ENCODE assay signal across 11 mouse cellular contexts in genomic region chr2:68079426-68080360, GRCm38 (mm10).
DNase-seq lines count a peak whose midpoint lies in the region; TF ChIP-seq lines count a peak whose summit lies in the region.
"Had no signal": no experiment of that assay in that cellular context is flagged by ENCODE, and none has a peak within 500 bp of the region (broad histone marks: within the 10 kb centered on the region; RNA-seq: fewer than 3 reads in every experiment).

No protein-coding gene starts in this region.

- TF ChIP-seq POLR2A in brain, embryonic 14.5 days (IDR thresholded peaks at IDR 0.05; ENCODE audit: borderline replicate concordance, extremely low read depth, insufficient read depth, insufficient read length, poor library complexity, severe bottlenecking) = no peak

- peak; percentile 4 to 12 for DNase-seq in kidney, adult 8-10 months
- DNase-seq in kidney, postnatal 4 days = no peak
- DNase-seq in 3134 (ENCODE audit: extremely low read depth, insufficient read length, low spot score) = peak; percentile 69
- peak; percentile 50 for DNase-seq in brain, embryonic 14.5 days (ENCODE audit: low read depth)
- peak; percentile 5 to 19 for DNase-seq in kidney, postnatal 36 days
- DNase-seq in thymus, postnatal 25 days = no peak
- no peak for DNase-seq in heart, adult 8-10 months (ENCODE audit: low spot score)
- DNase-seq: adrenal gland, adult 8-10 months; cerebellum, adult 18-20 months; heart, postnatal 36 days; thymus, postnatal 4 days had no signal

- TF ChIP-seq CTCF in brain, embryonic 14.5 days (IDR thresholded peaks at IDR 0.05; ENCODE audit: borderline replicate concordance, extremely low read depth, insufficient read depth, insufficient read length) = no peak

Comparison
In these comparisons a context has a peak if more than half of its experiments do, and no peak if none do; other contexts are left out.
1. DNase-seq: peak in kidney, adult 8-10 months (2 of 2), 3134 (single experiment), brain, embryonic 14.5 days (single experiment) and kidney, postnatal 36 days (2 of 2); none in kidney, postnatal 4 days (0 of 2), thymus, postnatal 25 days (single experiment) and heart, adult 8-10 months (single experiment).